Mouse (Mus musculus): ENCODE measurements at regions not wholly inside any gene's neighbourhood (a gene's known extent, or its start where the extent isn't known, plus 50 kb on each side); places are given as distances from the start of the nearest gene placed in this dataset.

DNA sequence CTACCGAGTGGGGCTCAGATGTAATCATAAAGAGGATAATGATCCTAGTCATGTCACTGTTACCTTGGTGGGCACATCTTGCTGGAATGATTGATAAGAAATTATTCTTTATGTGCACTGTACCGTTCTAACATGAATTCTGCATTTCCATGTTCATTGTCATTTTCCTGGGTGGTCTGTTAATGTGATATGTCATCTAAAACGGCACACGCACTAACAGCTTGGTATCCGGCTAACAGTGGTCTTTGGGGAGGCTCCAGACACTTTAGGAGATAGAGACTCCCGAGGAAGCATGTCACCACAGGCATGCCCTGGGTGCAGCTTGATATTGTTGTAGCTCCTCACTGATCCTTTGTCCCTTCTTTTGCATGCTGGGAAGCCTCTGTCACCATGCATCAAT is 1096.1 kb downstream of the Car8 start:
- no peak for DNase-seq (ENCODE audit: low spot score in 2 of 2)

DNA sequence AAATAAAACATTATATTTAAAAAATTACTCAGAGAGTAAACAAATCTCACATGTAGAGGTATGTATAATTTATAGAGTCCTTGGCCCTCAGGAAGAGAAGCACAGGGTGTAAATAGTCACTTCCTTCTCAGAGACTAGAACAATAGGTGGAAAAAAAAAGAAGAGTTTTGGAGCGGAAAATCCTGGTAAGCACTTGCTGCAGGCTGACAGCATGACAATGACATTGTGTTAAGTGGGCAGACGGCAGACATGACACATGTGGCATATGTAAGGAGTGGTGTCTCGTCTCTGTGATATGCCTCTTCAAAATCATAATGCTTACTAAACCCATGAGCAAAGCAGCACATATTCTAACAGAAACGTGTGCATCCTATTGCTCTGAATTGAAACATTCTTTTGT is 1126.7 kb downstream of the Car8 start:
- no peak for DNase-seq (ENCODE audit: low spot score in 2 of 2)

DNA sequence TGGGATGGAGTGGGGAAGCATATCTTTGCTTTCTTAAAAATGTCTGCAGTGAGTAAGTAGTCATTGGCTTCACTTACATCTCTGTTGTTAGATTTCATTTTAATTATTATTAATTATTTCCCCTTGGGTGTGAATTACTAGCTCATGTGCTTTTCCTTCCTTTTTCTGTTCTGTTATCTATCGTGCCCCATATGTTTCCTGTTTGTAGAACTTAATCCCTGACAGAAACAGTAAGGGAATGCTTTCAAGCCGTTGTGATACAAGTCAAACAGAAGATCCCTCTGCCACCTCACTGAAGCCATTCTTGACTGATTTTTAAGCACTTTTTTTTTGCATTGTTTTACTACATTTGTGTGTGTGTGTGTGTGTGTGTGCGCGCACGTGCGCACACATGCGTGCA is 1145.9 kb downstream of the Car8 start:
- no peak for DNase-seq (ENCODE audit: low spot score in 2 of 2)

DNA sequence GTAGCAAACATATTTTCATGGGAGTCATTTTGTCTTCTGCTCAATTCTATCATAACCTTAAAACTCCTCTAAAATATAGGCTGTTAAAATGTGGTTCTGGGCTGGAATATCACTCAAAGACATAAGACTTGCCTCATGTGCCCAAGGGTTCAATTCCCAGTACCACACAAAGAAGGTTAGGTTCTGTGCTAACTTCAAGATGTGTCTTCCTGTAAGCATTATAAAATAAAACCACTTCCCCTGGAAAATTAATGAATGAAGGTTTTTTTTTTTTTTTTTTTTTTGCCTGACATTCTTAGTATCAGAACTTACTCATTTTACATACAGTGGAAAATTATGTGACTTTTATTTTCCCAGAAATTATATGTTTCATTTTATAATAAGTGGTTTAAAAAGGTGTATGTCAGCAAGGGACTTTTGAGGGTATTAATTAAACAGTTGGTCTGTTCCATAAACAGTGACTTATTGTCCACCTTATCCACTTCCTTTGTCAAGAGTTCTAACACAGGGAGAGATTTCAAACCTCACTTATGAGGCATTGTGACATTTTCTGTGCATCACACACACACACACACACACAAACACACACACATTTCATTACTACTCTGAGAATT is 1147.5 kb downstream of the Car8 start:
- DNase-seq (ENCODE audit: low spot score in 2 of 2) = no peak
